Comparison of ENCODE assay signal across 10 mouse cellular contexts in the genomic region with DNA sequence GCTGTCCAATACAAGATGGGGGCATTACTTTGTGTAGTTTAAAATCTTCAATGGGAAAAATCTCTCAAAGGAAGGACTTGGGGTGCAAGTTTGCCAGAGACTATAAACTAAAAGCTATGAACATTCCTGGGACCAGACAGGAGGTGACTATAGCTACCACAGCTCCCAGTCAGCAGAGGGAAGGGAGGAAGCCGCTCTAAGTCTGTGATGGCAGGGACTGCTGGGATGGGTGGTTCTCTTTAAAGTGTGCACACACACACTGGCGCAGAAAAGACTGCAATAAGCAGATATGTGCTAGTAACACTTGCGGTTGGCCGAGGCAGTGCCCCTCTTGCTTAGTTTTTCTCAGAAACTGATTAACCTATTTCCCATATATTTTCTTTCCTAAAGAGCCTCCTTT. TPM values are rescaled to one million over a fixed set of nuclear protein-coding genes. Genes with fewer than 3 reads are reported as not detected.
A peak's percentile ranks its signal among the peaks of the same experiment; 100 is the strongest.
DNase-seq lines count a peak whose midpoint lies in the region; ATAC-seq and TF ChIP-seq lines count a peak whose summit lies in the region.
"Had no signal": no experiment of that assay in that cellular context is flagged by ENCODE, and none has a peak within 500 bp of the region (broad histone marks: within the 10 kb centered on the region; RNA-seq: fewer than 3 reads in every experiment).

No protein-coding gene starts in this region.

- H3K4me3 ChIP-seq in heart, adult 2 months: no peak overlapping the region
- H3K4me3 ChIP-seq in limb, embryonic 14.5 days (replicated peaks; ENCODE audit: low read length): no peak overlapping the region
- H3K4me3 ChIP-seq in limb, embryonic 10.5 days: no peak overlapping the region
- H3K4me3 ChIP-seq in hindbrain, embryonic 16.5 days (ENCODE audit: low read length): no peak overlapping the region
- H3K4me3 ChIP-seq in liver, postnatal 0 days (ENCODE audit: low read depth, low read length): no peak overlapping the region

- TF ChIP-seq POLR2A in heart, adult 2 months (IDR thresholded peaks at IDR 0.05; ENCODE audit: insufficient read depth, low read depth, low read length): no peak
- TF ChIP-seq POLR2A in limb, embryonic 14.5 days (IDR thresholded peaks at IDR 0.05; ENCODE audit: borderline replicate concordance, extremely low read depth, insufficient read depth, insufficient read length): no peak

- no peaks in the 10 kb centered on the region; the same call in 1 of the 2 replicates for H3K36me3 ChIP-seq in heart, adult 2 months (ENCODE audit: control insufficient read depth, insufficient read depth, low read length)
- peaks cover 3% of the 10 kb centered on the region; the same call in 1 of the 2 replicates for H3K36me3 ChIP-seq in limb, embryonic 14.5 days (ENCODE audit: control insufficient read depth, insufficient read depth, low read length)
- H3K36me3 ChIP-seq in limb, embryonic 10.5 days: no peaks in the 10 kb centered on the region
- H3K36me3 ChIP-seq in hindbrain, embryonic 16.5 days (ENCODE audit: control insufficient read depth, insufficient read depth, low read length): no peaks in the 10 kb centered on the region
- no peaks in the 10 kb centered on the region for H3K36me3 ChIP-seq in liver, postnatal 0 days (replicated peaks; ENCODE audit: insufficient read depth, low read length)

- H3K4me1 ChIP-seq in heart, adult 2 months (ENCODE audit: control insufficient read depth, insufficient read depth, low read length): peaks cover 21% of the 10 kb centered on the region
- H3K4me1 ChIP-seq in limb, embryonic 14.5 days (ENCODE audit: control insufficient read depth, insufficient read depth, low read length): peaks cover 26% of the 10 kb centered on the region
- H3K4me1 ChIP-seq in limb, embryonic 10.5 days: peaks cover 11% of the 10 kb centered on the region
- H3K4me1 ChIP-seq in hindbrain, embryonic 16.5 days (ENCODE audit: control insufficient read depth, insufficient read depth, low read depth, low read length): peaks cover 14% of the 10 kb centered on the region
- peaks cover 14% of the 10 kb centered on the region for H3K4me1 ChIP-seq in liver, postnatal 0 days (ENCODE audit: insufficient read depth)

- no peaks in the 10 kb centered on the region for H3K27me3 ChIP-seq in heart, adult 2 months (ENCODE audit: control insufficient read depth, insufficient read depth, low read length)
- H3K27me3 ChIP-seq in limb, embryonic 14.5 days (ENCODE audit: control insufficient read depth, insufficient read depth, low read length): no peaks in the 10 kb centered on the region
- H3K27me3 ChIP-seq in limb, embryonic 10.5 days (ENCODE audit: low read depth, poor library complexity, severe bottlenecking): no peaks in the 10 kb centered on the region
- no peaks in the 10 kb centered on the region for H3K27me3 ChIP-seq in hindbrain, embryonic 16.5 days (replicated peaks; ENCODE audit: control insufficient read depth, insufficient read depth, low read length)
- no peaks in the 10 kb centered on the region for H3K27me3 ChIP-seq in liver, postnatal 0 days (ENCODE audit: insufficient read depth, low read length)

- no peak for ATAC-seq in limb, embryonic 14.5 days (ENCODE audit: low FRiP score, low read depth)
- ATAC-seq in hindbrain, embryonic 16.5 days: peak; percentile 80; the same call in 1 of the 2 replicates
- peak; percentile 29; the same call in 1 of the 2 replicates for ATAC-seq in liver, postnatal 0 days
- ATAC-seq: activated CD4-positive, CD25-positive, alpha-beta regulatory T cell, adult 4 months had no signal

- 90% methylated on average over 4 of the region's 4 CpGs for WGBS in heart, adult 2 months
- 89% methylated on average over 4 of the region's 4 CpGs for WGBS in limb, embryonic 14.5 days
- WGBS in limb, embryonic 10.5 days: 93% methylated on average over 4 of the region's 4 CpGs
- WGBS in hindbrain, embryonic 16.5 days: 72% methylated on average over 4 of the region's 4 CpGs
- 56% methylated on average over 4 of the region's 4 CpGs for WGBS in liver, postnatal 0 days (ENCODE audit: insufficient replicate concordance)

- no peak overlapping the region for H3K4me2 ChIP-seq in limb, embryonic 14.5 days (replicated peaks; ENCODE audit: low read depth, low read length, severe bottlenecking)
- no peak overlapping the region for H3K4me2 ChIP-seq in hindbrain, embryonic 16.5 days (ENCODE audit: low read length)
- no peak overlapping the region for H3K4me2 ChIP-seq in liver, postnatal 0 days (ENCODE audit: low read depth, low read length)

- intact Hi-C loops in heart, adult 2 months (cut with DNase I): no loop called here

- no peaks in the 10 kb centered on the region for H3K79me2 ChIP-seq in heart, adult 2 months (replicated peaks; ENCODE audit: control insufficient read depth, insufficient read depth, low read length)

- no peak overlapping the region for H3K9ac ChIP-seq in heart, adult 2 months (ENCODE audit: low read depth, low read length)
- no peak overlapping the region for H3K9ac ChIP-seq in limb, embryonic 14.5 days (ENCODE audit: low read depth, low read length, severe bottlenecking)
- no peak overlapping the region for H3K9ac ChIP-seq in hindbrain, embryonic 16.5 days (ENCODE audit: low read depth, low read length)
- no peak overlapping the region for H3K9ac ChIP-seq in liver, postnatal 0 days (replicated peaks)

- H3K27ac ChIP-seq in heart, adult 2 months: peak overlapping the region; percentile 54
- peak overlapping the region; percentile 33; the same call in 1 of the 2 replicates for H3K27ac ChIP-seq in limb, embryonic 14.5 days (replicated peaks; ENCODE audit: low read depth, low read length)
- no peak overlapping the region for H3K27ac ChIP-seq in limb, embryonic 10.5 days
- H3K27ac ChIP-seq in hindbrain, embryonic 16.5 days (ENCODE audit: low read depth, low read length): peak overlapping the region; percentile 48
- no peak overlapping the region for H3K27ac ChIP-seq in liver, postnatal 0 days (ENCODE audit: low read depth)
- H3K27ac ChIP-seq: macrophage had no signal

- H3K9me3 ChIP-seq in limb, embryonic 14.5 days (ENCODE audit: control insufficient read depth, low read length): no peaks in the 10 kb centered on the region
- no peaks in the 10 kb centered on the region for H3K9me3 ChIP-seq in limb, embryonic 10.5 days (replicated peaks)
- H3K9me3 ChIP-seq in hindbrain, embryonic 16.5 days (ENCODE audit: control insufficient read depth, low read length): no peaks in the 10 kb centered on the region
- no peaks in the 10 kb centered on the region for H3K9me3 ChIP-seq in liver, postnatal 0 days (ENCODE audit: low read length)

- TF ChIP-seq CTCF in heart, adult 2 months (IDR thresholded peaks at IDR 0.05): no peak
- no peak for TF ChIP-seq CTCF in liver, postnatal 0 days (IDR thresholded peaks at IDR 0.05; ENCODE audit: low read depth)

- no peak for TF ChIP-seq EP300 in heart, adult 2 months (IDR thresholded peaks at IDR 0.05; ENCODE audit: insufficient read depth, low read depth, low read length)
- TF ChIP-seq EP300 in liver, postnatal 0 days (IDR thresholded peaks at IDR 0.05; ENCODE audit: low read depth): no peak

- DNase-seq in heart, adult 2 months: no peak
- DNase-seq in heart, adult 11 months: no peak
- DNase-seq in limb, embryonic 14.5 days (ENCODE audit: low spot score): no peak
- DNase-seq in limb, embryonic 10.5 days (ENCODE audit: low spot score): no peak
- no peak for DNase-seq in liver, postnatal 0 days
- no peak for DNase-seq in T-cell, adult 2 months (ENCODE audit: low spot score)
- no peak for DNase-seq in thymus, postnatal 36 days

RNA-seq across cellular contexts. Expression of a gene that starts 27.6 kb away (rescaled TPM):
- total RNA-seq in heart, adult 2 months (2021): 10 to 100 TPM; 11.0 to 12.9 TPM
- 11.6 and 14.3 TPM in 2 replicates for polyA plus RNA-seq in heart, adult 2 months (2012; rRNA removed)
- 18.6 and 24.4 TPM in 2 replicates for polyA plus RNA-seq in limb, embryonic 14.5 days (2012; rRNA removed)
- 26.4 and 29.9 TPM in 2 replicates for polyA plus RNA-seq in limb, embryonic 14.5 days (2014; fragmentation: Nextera tagmentation; extraction: Ambion mirVana)
- 13.4 and 16.0 TPM in 2 replicates for polyA plus RNA-seq in limb, embryonic 10.5 days (2016; fragmentation: Nextera tagmentation; extraction: Ambion mirVana)
- polyA plus RNA-seq in hindbrain, embryonic 16.5 days (2015; fragmentation: Nextera tagmentation; extraction: Ambion mirVana): 14.2 and 16.1 TPM in 2 replicates
- 4.1 and 5.4 TPM in 2 replicates for polyA plus RNA-seq in liver, postnatal 0 days (2015; fragmentation: Nextera tagmentation; extraction: Ambion mirVana)

Comparison
In these comparisons a context has a peak if more than half of its experiments do, and no peak if none do; other contexts are left out.
1. H3K27ac ChIP-seq: peak in heart, adult 2 months (single experiment), limb, embryonic 14.5 days (single experiment) and hindbrain, embryonic 16.5 days (single experiment); none in limb, embryonic 10.5 days (single experiment) and liver, postnatal 0 days (single experiment).